ENCODE assay signal across 11 mouse cellular contexts in genomic region chrX:169826947-169827346, GRCm38 (mm10). TPM values are rescaled to one million over a fixed set of nuclear protein-coding genes. Genes with fewer than 3 reads are reported as not detected.
DNase-seq lines count a peak whose midpoint lies in the region; ATAC-seq lines count a peak whose summit lies in the region.
"Had no signal": no experiment of that assay in that cellular context is flagged by ENCODE, and none has a peak within 500 bp of the region (broad histone marks: within the 10 kb centered on the region; RNA-seq: fewer than 3 reads in every experiment).

No protein-coding gene starts in this region.

- H3K4me1 ChIP-seq in midbrain, embryonic 16.5 days (ENCODE audit: control insufficient read depth, insufficient read depth, low read length), result peaks cover 3% of the 10 kb centered on the region; the same call in 1 of the 2 replicates
- H3K4me1 ChIP-seq in kidney, embryonic 14.5 days (ENCODE audit: control insufficient read depth, insufficient read depth, low read length), result no peaks in the 10 kb centered on the region

- H3K9me3 ChIP-seq in midbrain, embryonic 16.5 days (replicated peaks; ENCODE audit: control insufficient read depth, low read length, poor library complexity, severe bottlenecking), result no peaks in the 10 kb centered on the region
- no peaks in the 10 kb centered on the region for H3K9me3 ChIP-seq in kidney, embryonic 14.5 days (ENCODE audit: control insufficient read depth, low read length)

- no peak overlapping the region for H3K9ac ChIP-seq in midbrain, embryonic 16.5 days (ENCODE audit: low read depth, low read length)
- no peak overlapping the region for H3K9ac ChIP-seq in kidney, embryonic 14.5 days (ENCODE audit: low read depth, low read length)

- H3K4me3 ChIP-seq in midbrain, embryonic 16.5 days (ENCODE audit: low read depth, low read length), result no peak overlapping the region
- H3K4me3 ChIP-seq in kidney, embryonic 14.5 days (ENCODE audit: low read length), result no peak overlapping the region

- H3K27ac ChIP-seq in midbrain, embryonic 16.5 days (ENCODE audit: low read length), result no peak overlapping the region
- no peak overlapping the region for H3K27ac ChIP-seq in kidney, embryonic 14.5 days (ENCODE audit: low read depth, low read length)

- peak overlapping the region; percentile 37 for H3K4me2 ChIP-seq in midbrain, embryonic 16.5 days (ENCODE audit: low read length)
- no peak overlapping the region for H3K4me2 ChIP-seq in kidney, embryonic 14.5 days (replicated peaks; ENCODE audit: low read depth, low read length)

- H3K36me3 ChIP-seq in midbrain, embryonic 16.5 days (ENCODE audit: control insufficient read depth, insufficient read depth, low read length), result no peaks in the 10 kb centered on the region
- H3K36me3 ChIP-seq in kidney, embryonic 14.5 days (ENCODE audit: control insufficient read depth, insufficient read depth, low read length), result no peaks in the 10 kb centered on the region

- H3K27me3 ChIP-seq in midbrain, embryonic 16.5 days (ENCODE audit: control insufficient read depth, insufficient read depth, low read depth, low read length), result no peaks in the 10 kb centered on the region
- no peaks in the 10 kb centered on the region; the same call in 1 of the 2 replicates for H3K27me3 ChIP-seq in kidney, embryonic 14.5 days (ENCODE audit: control insufficient read depth, insufficient read depth, low read length)

- peak; percentile 67 to 69 for DNase-seq in cerebellum, postnatal 10 days
- peak; percentile 44 for DNase-seq in embryo, embryonic 10.5 days (ENCODE audit: low spot score)
- peak; percentile 19 to 66 for DNase-seq in layer of hippocampus, adult 18-20 months (ENCODE audit: low spot score in 2 of 2)
- DNase-seq in yolk sac, embryonic 10.5 days (ENCODE audit: low spot score), result no peak
- DNase-seq in urinary bladder, adult 2 months (ENCODE audit: low spot score), result no peak

- WGBS in midbrain, embryonic 16.5 days, result 19% methylated on average over 10 of the region's 10 CpGs
- 65% methylated on average over 10 of the region's 10 CpGs for WGBS in kidney, embryonic 14.5 days

- peak; percentile 64 for ATAC-seq in midbrain, embryonic 16.5 days
- ATAC-seq in kidney, embryonic 14.5 days (ENCODE audit: low FRiP score, low TSS enrichment), result no peak

RNA-seq across cellular contexts. Expression of gene 4933400A11Rik, which starts 47.5 kb away (rescaled TPM):
- total RNA-seq in layer of hippocampus, adult 18-20 months (2021), result not detected
- polyA plus RNA-seq in midbrain, embryonic 16.5 days (2015; fragmentation: Nextera tagmentation; extraction: Ambion mirVana), result not detected in 2 replicates
- polyA plus RNA-seq in kidney, embryonic 14.5 days (2014; fragmentation: Nextera tagmentation; extraction: Ambion mirVana), result not detected in 2 replicates
- polyA plus RNA-seq in urinary bladder, adult 2 months (2012; rRNA removed), result not detected in 2 replicates
- total RNA-seq: adrenal gland, postnatal 4 days; layer of hippocampus, postnatal 25 days; MEL had no signal
- polyA plus RNA-seq: lung, embryonic 16.5 days had no signal

Comparison
In these comparisons a context has a peak if more than half of its experiments do, and no peak if none do; other contexts are left out.
1. DNase-seq: peak in cerebellum, postnatal 10 days (2 of 2), embryo, embryonic 10.5 days (single experiment) and layer of hippocampus, adult 18-20 months (2 of 2); none in yolk sac, embryonic 10.5 days (single experiment) and urinary bladder, adult 2 months (single experiment).